Mouse (Mus musculus) effector memory CD4-positive, alpha-beta T cell, adult 5 months (primary cell): Measurements from ENCODE around the gene Pfkfb4. TPM values are rescaled to one million over a fixed set of nuclear protein-coding genes. Genes with fewer than 3 reads are reported as not detected.

ENCODE experiments used
- polyA plus RNA-seq: library from polyadenylated mRNA; unstranded; fragments of 100-300 nt; shearing (Covaris generic); gene quantifications from one replicate; pipeline ENCODE4 v1.2.1, GENCODE M21; 2017

Pfkfb4 gene
- polyA plus RNA-seq: 6.3 TPM

GRCm38 (mm10) chr9:108991428-108992084 lies at the start of gene Pfkfb4:
TSS of gene Pfkfb4 (plus strand) at chr9:108991778.

GRCm38 (mm10) chr9:108953081-108953636 lies 38.4 kb upstream of the Pfkfb4 start, which contains the start of gene Col7a1:
TSS of gene Col7a1 (plus strand) at chr9:108953586.

DNA sequence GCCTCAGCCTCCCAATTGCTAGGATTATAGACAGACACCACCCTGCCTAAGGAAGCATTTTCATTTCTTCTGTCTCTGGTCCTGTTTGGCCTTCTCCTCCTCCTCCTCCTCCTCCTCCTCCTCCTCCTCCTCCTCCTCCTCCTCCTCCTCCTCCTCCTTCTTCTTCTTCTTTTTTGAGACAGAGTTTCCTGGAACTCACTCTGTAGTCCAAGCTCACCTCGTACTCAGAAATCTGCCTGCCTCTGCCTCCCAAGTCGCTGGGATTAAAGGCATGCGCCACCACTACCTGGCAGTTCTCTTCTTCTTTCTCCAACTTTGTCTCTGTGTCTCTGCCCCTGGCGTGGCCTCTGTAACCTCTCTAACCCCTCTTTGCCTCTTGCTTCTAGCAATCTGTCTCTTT lies 5.9 kb upstream of the Pfkfb4 start, which contains the start of gene Ucn2:
Gene Ucn2, plus strand, starts transcription at position 301 of the 400 bp plus-strand sequence.

DNA sequence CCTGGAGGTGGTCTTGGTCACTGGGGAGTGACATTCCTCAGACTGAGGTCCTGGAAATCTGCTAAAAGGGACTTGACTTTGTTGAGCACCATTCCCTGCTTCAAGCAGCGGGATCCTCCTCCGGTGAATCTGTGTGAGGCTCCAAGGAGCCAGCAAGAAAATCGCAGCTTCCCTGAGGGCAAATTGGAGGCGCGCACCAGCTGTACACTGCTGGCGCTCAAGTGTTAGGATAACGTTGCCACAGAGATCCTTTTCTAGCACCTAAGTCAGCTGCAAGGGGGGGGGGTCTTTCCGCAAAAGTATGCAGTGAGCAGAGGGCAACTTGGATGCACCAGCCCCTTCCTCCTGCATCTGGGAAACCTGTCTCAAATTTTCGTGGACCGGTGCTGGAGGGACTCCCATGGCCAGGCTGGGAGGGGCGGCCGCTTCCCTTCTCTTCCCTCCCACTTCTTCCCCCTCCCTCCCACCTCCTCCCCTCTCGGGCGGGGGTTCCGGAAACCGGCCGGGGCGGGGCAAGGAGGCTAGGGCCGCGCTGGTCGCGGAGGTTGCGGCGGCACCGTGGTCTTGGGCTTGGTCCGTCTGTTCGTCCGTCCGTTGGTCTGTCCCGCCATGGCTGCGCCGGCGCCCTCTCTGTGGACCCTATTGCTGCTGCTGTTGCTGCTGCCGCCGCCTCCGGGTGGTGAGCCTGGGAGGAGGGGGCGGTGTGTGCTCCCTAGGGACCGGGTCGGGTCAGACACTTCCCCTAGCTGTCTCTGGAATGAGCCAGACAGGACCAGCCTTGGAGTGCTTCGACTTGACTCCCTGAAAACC lies 46.7 kb downstream of the Pfkfb4 start, which contains the start of gene Shisa5:
Gene Shisa5, plus strand, starts transcription at position 480 of the 810 bp plus-strand sequence.

DNA sequence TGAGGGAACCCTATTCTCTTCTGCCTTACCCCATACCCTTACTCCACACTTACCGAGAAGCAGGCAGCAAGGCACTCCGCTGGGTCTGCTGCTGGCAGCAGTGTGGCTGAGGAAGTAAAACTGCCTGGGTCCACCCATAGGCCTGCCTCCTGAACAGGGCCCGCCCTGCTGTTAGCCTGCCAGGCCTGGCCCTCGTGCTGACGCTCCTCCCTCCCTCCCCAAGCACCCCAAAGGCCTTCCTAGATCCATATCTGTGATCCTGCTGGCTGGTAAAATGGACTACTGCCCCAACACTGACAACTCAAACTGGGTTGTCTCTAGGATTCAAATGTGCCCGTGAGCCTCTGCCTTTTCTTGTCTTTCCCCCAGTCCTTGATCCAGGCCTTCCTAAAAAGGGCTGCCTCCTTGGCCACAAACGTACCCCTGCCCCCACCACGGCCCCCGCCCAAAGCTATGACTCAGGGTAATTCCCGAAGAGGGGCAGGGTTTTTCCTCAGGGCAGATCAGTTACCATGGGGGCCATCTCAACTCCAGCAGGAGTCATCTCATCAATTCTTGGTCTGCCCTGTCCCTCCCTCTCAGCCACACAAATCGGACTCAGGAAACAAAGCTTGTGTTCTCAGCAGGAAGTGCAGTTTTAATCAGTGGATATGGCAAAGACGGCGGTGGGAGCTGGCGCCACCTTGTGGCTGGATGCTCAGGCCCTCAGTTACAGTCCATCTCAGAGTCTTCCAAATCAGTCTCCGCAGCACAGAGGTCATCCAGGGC lies 67.7 kb downstream of the Pfkfb4 start, which contains the start of gene Trex1:
Gene Trex1, minus strand, starts transcription at position 599 of the 768 bp plus-strand sequence.

GRCm38 (mm10) chr9:109073661-109074573 lies 82.3 kb downstream of the Pfkfb4 start, which contains the start of gene Atrip:
TSS of gene Atrip (minus strand) at chr9:109074124.

Other genes starting within 250 kb of the Pfkfb4 start
- 29.7 TPM for gene Ip6k2, start 208.0 kb upstream of the Pfkfb4 start, polyA plus RNA-seq
- 7.1 TPM for gene Nckipsd, start 183.4 kb upstream of the Pfkfb4 start, polyA plus RNA-seq
- 0.04 TPM for gene Celsr3, start 165.5 kb upstream of the Pfkfb4 start, polyA plus RNA-seq
- gene Slc26a6, start 138.5 kb upstream of the Pfkfb4 start, polyA plus RNA-seq: 6.2 TPM
- gene Tmem89, start 77.2 kb upstream of the Pfkfb4 start, polyA plus RNA-seq: not detected
- 210 TPM for gene Uqcrc1, start 55.1 kb upstream of the Pfkfb4 start, polyA plus RNA-seq
- gene Col7a1, start 38.2 kb upstream of the Pfkfb4 start, polyA plus RNA-seq: not detected
- gene Ucn2, start 5.8 kb upstream of the Pfkfb4 start, polyA plus RNA-seq: not detected
- gene Shisa5, start 46.8 kb downstream of the Pfkfb4 start, polyA plus RNA-seq: 2,686 TPM
- 73.3 TPM for gene Trex1, start 68.0 kb downstream of the Pfkfb4 start, polyA plus RNA-seq
- gene Atrip, start 82.3 kb downstream of the Pfkfb4 start, polyA plus RNA-seq: 16.1 TPM
- gene Ccdc51, start 90.7 kb downstream of the Pfkfb4 start, polyA plus RNA-seq: 6.9 TPM
- 417 TPM for gene Tma7, start 90.8 kb downstream of the Pfkfb4 start, polyA plus RNA-seq
- gene Plxnb1, start 103.6 kb downstream of the Pfkfb4 start, polyA plus RNA-seq: 1.7 TPM
- gene Fbxw21, start 170.3 kb downstream of the Pfkfb4 start, polyA plus RNA-seq: 0.49 TPM
- gene Fbxw13, start 204.2 kb downstream of the Pfkfb4 start, polyA plus RNA-seq: not detected
- not detected for gene Fbxw20, start 243.0 kb downstream of the Pfkfb4 start, polyA plus RNA-seq